35 mouse cellular contexts compared by ENCODE assay signal in the genomic region with DNA sequence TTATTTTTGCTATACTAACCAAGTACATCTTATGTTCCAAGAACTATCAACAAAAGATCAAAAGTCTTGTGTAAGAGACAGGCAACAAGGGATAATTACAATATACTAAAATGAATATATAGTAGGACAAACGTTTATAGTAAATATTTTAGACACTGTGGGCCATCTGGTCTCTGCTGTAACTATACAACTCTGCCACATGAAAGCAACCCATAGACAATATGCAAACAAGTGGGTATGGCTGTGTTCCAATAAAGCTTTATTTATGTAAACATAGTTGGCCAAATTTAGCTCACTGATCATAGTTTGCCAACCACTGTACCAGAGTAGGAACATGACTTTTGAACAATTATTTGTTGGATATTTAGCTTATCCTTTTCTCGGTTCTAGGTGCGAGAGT. TPM values are rescaled to one million over a fixed set of nuclear protein-coding genes. Genes with fewer than 3 reads are reported as not detected.
"Had no signal": no experiment of that assay in that cellular context is flagged by ENCODE, and none has a peak within 500 bp of the region (broad histone marks: within the 10 kb centered on the region; RNA-seq: fewer than 3 reads in every experiment).

No protein-coding gene starts in this region.

- H3K36me3 ChIP-seq: heart, embryonic 10.5 days; heart, embryonic 12.5 days; heart, embryonic 13.5 days; heart, embryonic 15.5 days; hindbrain, embryonic 10.5 days; hindbrain, embryonic 12.5 days; hindbrain, embryonic 13.5 days; hindbrain, embryonic 15.5 days; intestine, embryonic 15.5 days; kidney, embryonic 15.5 days had no signal

- ATAC-seq: hindbrain, embryonic 16.5 days; hindbrain, postnatal 0 days; inflammation-experienced regulatory T-cells, adult 6 months; intestine, embryonic 15.5 days; intestine, embryonic 16.5 days; intestine, postnatal 0 days had no signal

- H3K4me1 ChIP-seq: heart, embryonic 10.5 days; heart, embryonic 12.5 days; heart, embryonic 13.5 days; heart, embryonic 15.5 days; hindbrain, embryonic 10.5 days; hindbrain, embryonic 12.5 days; hindbrain, embryonic 13.5 days; hindbrain, embryonic 15.5 days; intestine, embryonic 15.5 days; kidney, embryonic 15.5 days had no signal

- H3K27ac ChIP-seq: heart, embryonic 10.5 days; heart, embryonic 13.5 days; heart, embryonic 15.5 days; hindbrain, embryonic 10.5 days; hindbrain, embryonic 12.5 days; hindbrain, embryonic 13.5 days; hindbrain, embryonic 14.5 days; hindbrain, embryonic 15.5 days; hindbrain, postnatal 0 days; intestine, embryonic 15.5 days; kidney, embryonic 15.5 days; kidney, postnatal 0 days; layer of hippocampus, adult 2 months had no signal

- H3K9ac ChIP-seq: heart, embryonic 12.5 days; heart, embryonic 13.5 days; heart, embryonic 15.5 days; hindbrain, embryonic 12.5 days; hindbrain, embryonic 13.5 days; hindbrain, embryonic 14.5 days; hindbrain, embryonic 15.5 days; intestine, embryonic 15.5 days; kidney, embryonic 15.5 days had no signal

- H3K9me3 ChIP-seq: heart, embryonic 10.5 days; heart, embryonic 12.5 days; heart, embryonic 13.5 days; heart, embryonic 15.5 days; hindbrain, embryonic 10.5 days; hindbrain, embryonic 12.5 days; hindbrain, embryonic 13.5 days; hindbrain, embryonic 15.5 days; intestine, embryonic 15.5 days; kidney, embryonic 15.5 days had no signal

- DNase-seq: heart, postnatal 10 days; heart, postnatal 14 days; heart, postnatal 36 days; heart, postnatal 4 days; kidney, adult 11 months; kidney, adult 18-20 months; kidney, adult 2 months; kidney, adult 8-10 months; kidney, adult 9 months; kidney, postnatal 10 days; kidney, postnatal 14 days; kidney, postnatal 25 days; kidney, postnatal 36 days; kidney, postnatal 4 days; layer of hippocampus, adult 9-11 months; layer of hippocampus, postnatal 36 days had no signal

- H3K4me3 ChIP-seq: heart, embryonic 10.5 days; heart, embryonic 12.5 days; heart, embryonic 13.5 days; heart, embryonic 15.5 days; hindbrain, embryonic 10.5 days; hindbrain, embryonic 12.5 days; hindbrain, embryonic 13.5 days; hindbrain, embryonic 15.5 days; intestine, embryonic 15.5 days; kidney, embryonic 15.5 days; layer of hippocampus, adult 2 months had no signal

- H3K27me3 ChIP-seq: heart, embryonic 12.5 days; heart, embryonic 13.5 days; heart, embryonic 15.5 days; hindbrain, embryonic 12.5 days; hindbrain, embryonic 13.5 days; hindbrain, embryonic 15.5 days; intestine, embryonic 15.5 days; kidney, embryonic 15.5 days had no signal

- H3K4me2 ChIP-seq: heart, embryonic 11.5 days; heart, embryonic 12.5 days; heart, embryonic 13.5 days; heart, embryonic 15.5 days; hindbrain, embryonic 12.5 days; hindbrain, embryonic 13.5 days; hindbrain, embryonic 14.5 days; hindbrain, embryonic 15.5 days; intestine, embryonic 15.5 days; kidney, embryonic 15.5 days had no signal

RNA-seq across cellular contexts. Expression of a gene that starts 50.9 kb away (rescaled TPM):
- polyA plus RNA-seq: heart, embryonic 10.5 days; inflammation-experienced regulatory T-cells, adult 6 months had no signal
